Mouse (Mus musculus) fat pad, adult 2 months (tissue): ENCODE results near the gene Pigh.

Experiments
- DNase-seq: peaks from one replicate; pipeline ENCODE4 v3.0.0-alpha.2; 2011; ENCODE audit warnings: low read depth, low spot score; ENCODE audit errors: extremely low read depth

The Pigh gene

DNA sequence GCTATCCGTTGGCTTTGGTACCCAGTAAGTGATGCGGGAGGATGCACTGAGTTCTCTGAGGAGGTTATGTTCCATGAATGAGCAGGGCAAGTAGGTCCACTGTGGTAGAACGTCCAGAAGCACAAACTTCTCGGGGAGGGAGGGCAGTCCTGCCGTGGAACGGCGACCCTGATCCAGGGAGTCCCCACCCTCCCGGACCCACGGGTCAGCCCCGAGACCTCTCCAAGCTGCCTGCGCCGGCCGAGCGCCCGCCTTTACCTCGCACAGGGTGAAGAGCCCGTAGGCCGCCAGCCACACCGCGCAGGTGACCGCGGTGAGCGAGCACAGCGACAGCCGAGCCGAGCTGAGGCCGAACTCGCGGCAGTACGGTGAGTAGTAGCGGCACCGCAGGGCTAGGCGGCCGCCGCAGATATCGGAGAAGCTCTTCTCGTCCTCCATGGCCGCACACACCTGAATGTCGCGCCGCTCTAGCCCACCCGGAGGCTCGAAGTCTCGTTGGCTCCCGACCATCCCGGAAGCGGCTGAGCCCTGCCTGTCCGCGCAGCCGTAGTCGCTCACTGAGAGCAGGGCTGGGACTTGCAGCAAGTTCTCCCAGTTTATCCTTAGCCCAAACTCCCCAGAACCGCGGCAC lies at the start of gene Pigh:
TSS of gene Pigh (minus strand) at position 470 of the 631 bp plus-strand sequence.
- DNase-seq: peak; percentile 30

DNA sequence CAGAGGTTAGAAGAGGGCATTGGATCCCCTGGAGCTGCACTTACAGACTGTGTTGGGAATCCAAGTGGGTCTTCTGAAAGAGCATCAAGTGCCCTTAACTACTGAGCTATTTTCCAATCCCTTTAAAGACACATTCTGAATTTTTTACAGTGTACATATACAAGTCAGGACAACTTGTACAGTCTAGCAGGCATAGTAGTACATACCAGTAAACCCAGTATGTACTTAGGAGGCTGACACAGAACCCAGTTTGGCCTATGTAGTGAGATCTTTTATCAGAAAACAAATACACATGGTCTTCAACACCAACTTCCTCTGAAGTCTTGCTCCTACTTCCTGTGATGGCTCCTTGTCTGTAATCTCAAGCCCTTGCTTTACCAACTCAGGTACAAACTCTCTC lies 49.5 kb upstream of the Pigh start:
- no peak for DNase-seq

DNA sequence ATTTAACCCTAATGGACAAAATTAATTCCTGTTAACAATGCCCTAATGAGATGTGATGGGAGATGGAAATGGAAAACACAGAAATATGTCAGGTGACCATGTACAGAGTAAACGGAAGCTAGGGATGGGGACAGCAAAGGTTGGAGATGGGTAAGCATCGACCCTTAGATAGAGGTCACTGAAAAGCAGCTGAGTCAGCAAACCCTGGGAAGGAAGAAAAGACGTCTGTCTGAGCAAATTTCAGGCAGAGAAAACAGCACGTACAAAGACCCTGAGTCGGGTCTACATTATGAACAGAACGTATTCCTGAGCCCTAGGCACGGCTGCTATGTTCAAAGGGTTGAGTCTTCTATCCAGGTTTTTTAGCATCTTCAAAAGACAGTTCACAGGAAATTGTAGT lies 47.5 kb upstream of the Pigh start:
- no peak for DNase-seq

DNA sequence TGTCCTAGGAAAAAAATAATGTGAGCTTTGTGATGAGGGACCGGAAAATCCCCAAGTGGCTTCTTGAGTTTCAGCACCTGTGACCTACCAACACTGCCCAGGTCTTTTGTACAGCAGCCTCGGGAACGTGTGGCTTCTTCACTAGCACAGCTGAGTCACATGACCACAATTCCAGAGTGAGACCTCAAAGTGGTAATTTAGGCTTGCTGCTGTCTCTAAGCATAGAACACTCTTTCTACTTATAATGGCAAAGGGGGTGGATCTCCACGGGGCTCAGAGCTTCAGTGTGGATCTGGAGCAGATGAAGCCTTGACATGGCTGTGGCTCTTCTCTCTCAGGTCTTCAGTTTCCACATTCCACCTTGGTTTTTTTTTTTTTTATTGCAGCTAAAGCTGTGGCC lies 45.7 kb upstream of the Pigh start:
- no peak for DNase-seq

DNA sequence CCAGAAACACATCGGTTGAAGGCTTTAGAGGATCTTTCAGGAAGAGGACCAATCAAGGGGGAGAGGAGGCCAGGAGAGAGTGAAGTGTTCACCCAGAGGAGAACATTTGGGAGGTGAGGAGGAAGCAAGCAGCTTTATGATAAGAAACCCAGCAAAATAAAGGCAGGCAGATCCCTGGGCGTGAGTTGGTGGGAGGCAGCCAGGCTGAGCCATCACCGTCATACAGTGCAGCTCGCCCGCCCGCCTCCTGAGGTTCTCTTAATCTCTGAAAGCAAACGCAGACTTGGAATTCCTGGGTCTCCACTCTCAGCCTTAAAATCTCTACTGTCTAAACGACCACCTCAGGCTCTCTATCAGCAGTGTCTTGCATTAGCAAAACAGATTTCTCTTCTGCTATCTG lies 45.2 kb upstream of the Pigh start:
- DNase-seq: no peak

DNA sequence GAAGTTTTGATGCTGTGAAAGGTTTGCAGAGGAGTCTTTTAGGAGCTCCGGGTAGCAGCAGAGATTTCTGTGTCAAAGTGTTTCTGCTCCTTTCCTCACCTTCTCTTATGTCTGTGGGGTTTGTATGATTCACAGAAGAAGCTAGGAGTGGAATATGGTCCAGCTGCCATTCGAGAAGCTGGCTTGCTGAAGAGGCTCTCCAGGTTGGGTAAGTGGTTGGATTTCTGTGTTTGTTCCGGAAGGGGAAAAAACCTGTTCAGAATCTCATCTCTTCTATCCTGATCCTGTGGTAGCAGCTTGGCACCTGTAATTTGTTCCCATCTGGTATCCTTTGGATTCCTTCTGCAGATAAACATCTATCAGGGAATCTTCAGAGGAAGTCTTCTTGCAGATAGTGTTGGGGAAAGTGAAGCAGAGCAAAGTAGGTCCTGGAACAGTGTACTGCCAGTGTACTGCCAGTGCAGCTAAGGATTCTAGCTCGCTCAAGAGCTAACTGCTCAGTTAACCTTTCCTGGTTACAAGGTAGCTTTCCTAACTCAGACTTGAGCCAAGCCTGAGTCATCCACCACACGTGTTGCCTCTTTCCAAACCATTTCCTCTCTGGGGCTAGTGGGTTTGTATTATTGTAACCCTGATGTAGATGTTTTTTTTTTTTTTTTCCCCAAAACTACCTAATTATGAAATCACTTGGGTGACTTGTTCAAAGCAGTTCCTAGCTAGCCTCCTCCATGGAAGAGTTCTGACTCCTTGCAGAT lies 42.4 kb upstream of the Pigh start:
- DNase-seq: no peak

DNA sequence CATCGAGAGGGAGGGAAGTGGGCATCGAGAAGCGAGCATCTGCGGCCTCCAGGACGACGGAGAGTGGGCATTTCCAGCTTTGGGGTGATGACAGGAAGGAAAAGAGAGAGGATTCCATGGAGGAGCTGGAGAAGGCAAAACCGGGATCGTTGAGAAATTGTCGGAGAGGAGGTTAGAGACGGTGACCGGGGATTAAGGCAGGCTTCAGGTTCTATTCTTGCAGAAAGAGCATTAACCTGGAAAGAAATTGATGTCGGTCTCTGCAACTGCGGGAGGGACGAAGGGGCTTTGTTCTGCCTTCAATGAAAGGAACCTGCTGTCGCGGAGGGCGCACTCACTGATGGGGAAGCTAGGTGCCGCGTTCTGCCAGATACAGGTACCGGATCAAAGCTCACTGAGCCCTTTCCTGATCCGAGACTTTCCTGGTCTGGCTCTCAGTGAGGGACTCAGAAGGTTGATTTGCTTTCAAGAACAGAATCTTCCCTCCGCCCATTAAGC lies 41.8 kb upstream of the Pigh start:
- no peak for DNase-seq

DNA sequence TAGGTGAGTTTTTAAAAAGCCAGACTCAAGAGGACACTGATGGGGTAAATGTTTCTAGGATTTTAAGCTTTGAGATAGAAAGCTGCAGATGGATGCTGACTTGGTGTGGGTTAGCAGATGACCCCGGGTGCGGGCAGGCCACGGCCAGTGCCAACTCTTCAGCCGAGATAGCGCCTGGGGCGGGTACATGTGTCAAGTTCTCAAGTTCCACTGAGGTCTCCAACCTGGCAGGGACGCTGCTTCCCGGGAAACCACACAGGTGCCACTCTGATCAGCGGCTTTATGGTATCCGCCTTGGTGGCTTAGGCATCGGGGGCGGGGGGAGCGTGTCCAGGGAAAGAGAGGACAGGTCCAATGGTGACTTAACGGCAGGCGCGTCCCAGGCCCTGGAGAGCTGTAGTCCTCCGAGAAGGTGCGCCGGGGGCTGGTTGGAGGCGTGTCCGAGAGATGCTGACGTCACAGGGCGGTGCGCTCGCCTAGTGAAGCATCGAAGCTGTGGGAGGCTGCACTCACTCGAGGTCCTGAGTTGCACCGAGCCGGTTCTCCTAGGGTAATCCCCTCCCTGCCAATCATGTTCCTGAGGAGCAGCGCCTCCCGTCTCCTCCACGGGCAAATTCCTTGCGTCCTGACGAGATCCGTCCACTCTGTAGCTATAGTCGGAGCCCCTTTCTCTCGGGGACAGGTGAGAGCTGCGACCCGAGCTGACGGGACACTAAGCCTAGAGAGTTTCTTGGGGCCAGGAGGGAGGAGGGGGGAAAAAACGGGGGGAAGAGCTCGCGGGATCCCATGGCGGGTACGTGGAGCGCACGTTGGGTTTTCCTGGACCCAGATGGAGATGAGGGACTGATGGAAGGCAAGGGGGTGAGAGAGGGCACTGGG lies 41.1 kb upstream of the Pigh start, which contains the start of gene Arg2:
TSS of gene Arg2 (plus strand) at position 479 of the 879 bp plus-strand sequence.
- DNase-seq: peak; percentile 14

DNA sequence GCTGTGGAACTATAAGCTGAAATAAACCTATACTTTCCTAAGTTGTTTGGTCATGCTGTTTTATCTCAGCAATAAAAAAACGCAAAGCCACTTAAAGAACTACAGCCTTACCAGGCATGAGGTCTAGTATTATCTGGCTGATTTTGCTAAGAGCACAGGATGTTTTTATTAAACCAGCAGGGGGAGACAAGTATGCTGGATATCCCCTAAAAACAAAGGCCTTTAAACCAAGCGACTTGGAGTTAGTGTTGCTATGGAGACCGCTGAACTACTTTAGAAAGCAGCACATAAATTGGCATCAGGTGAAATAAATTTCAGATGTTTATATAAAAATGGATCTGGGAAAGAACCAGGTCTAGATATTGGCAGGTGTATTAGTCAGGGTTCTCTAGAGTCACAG lies 33.4 kb upstream of the Pigh start:
- DNase-seq: no peak

DNA sequence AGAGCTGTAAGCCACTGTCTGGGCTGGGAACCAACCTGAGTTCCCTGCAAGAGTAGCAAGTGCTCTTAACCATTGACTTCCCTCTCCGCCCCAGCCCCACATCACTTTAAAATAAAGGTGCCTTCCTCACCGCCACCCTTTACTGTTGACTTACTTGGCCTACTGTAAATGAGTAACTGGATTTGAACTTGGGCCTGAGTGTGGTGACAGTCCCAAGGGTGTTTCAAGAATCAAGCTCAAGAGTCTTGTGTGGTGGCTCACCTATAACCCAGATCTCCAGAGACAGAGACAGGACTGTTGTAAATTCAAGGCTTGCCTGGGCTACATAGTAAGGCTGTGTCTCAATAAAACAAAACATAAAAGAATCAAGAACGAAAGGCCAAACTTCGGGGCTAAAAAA lies 29.5 kb upstream of the Pigh start:
- DNase-seq: no peak

DNA sequence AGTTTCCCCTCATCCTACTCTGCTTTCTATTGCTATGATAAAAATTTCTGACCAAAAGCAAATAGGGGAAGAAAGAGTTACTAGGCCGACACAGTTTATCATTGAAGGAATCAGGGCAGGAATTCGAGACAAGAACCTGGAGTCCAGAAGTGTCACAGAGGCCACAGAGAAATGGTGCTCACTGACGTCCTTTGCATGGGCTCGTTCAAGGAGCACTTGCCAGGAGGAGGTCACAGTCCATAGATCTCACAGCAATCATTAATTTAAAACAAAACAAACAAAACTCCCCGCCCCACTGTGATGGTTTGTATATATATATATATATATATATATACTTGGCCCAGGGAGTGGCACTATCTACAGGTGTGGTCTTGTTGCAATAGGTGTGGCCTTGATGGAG lies 15.9 kb upstream of the Pigh start:
- no peak for DNase-seq

DNA sequence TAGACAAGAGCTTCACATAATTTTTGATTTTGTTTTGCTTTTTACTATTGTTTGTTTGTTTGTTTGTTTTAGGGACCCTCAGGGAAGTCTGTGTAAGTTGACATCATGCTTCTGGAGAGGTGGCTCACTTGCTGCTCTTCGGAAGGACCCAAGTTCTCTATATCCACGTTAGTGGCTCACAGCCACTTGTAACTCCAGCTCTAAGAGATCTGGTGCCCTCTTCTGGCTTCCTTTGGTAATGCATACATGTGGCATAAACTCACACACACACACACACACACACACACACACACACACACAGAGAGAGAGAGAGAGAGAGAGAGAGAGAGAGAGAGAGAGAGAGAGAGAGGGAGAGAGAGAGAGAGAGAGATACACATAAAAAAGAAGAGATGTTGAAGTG lies 15.1 kb upstream of the Pigh start:
- no peak for DNase-seq

DNA sequence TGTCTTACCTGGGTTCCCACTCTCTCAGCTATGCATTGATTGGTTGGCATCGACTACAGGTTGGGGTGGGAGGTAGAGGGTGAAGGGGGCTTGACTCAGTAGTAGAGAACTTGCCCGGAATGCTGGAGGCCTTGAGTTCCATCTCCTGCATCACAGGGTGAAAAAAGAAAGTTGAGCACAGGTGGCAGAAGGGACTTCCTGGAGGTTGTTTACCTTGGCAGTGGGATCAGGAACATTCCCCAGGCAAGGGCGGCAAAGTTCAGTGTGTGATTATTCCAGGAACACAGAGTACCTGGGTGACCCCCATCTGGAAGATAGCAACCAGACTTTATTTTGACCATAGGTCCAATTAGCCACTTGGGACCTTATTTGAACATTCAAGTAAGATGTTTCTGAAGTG lies 14.3 kb upstream of the Pigh start:
- DNase-seq: peak; percentile 52

DNA sequence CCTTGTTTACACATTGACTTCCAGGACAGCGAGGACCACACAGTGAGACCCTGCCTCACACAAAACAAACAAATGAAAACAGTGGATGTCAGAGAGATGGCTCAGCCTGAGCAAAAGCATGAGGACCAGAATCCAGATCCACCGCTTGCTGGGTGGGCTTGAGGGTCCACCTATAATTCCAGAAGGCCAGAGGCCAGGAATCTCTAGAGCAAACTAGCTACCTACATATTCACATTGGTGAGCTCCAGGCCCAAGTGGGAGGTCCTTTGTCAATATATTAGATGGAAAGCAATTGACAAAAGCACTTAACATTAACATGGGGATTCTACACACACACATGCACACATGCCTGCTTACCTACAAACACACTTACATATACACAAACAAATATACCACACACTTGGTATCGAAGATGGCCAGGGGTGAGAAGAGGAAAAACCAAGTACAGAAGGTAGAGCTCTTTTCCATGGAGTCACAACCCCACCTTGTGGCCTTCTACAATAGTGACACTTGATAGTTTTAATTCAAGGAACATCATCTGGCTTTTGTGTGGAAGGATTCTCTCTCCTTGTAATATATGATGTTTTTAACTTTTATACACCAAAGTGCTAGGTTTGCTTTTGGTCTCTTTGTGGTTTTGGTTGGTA lies 7.8 kb upstream of the Pigh start:
- no peak for DNase-seq

DNA sequence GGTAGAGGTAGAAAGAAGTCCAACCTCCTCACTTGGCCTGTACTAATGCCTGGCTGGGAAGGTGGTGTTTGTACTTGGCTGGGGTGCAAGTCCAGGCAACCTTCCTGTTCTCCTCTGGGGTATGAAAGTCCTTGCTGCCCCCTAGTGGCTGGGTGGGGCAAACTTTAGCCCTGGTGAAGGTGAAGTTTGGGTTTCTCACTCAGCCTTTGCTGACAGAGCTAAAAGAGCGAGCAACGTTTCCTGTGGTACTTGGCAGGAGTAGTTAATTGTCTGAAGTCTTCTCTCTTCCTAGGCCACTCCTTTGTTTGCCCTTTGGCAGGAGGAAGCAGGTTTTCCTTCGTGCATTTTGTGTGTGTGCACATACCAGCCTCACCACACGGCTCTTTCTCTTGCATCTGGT lies 3.1 kb upstream of the Pigh start:
- DNase-seq: peak; percentile 34

DNA sequence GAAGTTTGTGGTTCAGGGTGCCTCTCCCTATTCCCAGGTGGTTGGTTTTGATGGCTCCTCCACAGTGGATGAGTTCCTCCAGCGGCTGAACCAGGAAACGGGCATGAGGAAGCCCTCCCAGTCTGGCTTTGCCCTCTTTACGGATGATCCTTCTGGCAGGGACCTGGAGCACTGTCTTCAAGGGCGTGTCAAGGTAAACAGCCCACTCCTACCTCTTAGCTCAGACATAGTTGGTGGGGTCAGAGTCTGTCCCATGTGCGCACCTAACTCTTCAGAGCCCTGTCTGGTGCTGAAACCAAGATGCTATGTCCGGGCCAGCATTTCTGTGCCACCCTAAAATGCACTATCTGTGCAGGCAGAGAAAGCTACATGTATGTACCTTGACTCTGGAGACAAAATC lies 16.1 kb downstream of the Pigh start:
- no peak for DNase-seq

DNA sequence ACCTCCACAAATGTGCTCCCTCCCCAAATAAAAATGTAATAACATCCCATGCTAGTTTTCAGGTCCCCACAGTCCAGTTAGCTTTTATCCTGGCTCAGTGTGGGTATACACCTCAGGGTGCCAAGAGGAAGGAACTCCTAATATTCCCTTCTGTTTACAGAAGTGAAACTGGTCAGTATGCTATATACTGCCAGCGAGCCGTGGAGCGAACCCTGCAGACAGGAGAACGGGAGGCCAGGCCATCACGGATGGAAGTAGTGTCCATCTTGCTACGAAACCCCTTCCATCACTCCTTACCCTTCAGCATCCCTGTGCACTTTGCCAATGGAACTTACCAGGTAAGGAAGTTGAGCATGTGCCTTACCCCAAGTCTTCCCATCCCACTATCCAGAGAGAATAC lies 16.9 kb downstream of the Pigh start:
- no peak for DNase-seq

DNA sequence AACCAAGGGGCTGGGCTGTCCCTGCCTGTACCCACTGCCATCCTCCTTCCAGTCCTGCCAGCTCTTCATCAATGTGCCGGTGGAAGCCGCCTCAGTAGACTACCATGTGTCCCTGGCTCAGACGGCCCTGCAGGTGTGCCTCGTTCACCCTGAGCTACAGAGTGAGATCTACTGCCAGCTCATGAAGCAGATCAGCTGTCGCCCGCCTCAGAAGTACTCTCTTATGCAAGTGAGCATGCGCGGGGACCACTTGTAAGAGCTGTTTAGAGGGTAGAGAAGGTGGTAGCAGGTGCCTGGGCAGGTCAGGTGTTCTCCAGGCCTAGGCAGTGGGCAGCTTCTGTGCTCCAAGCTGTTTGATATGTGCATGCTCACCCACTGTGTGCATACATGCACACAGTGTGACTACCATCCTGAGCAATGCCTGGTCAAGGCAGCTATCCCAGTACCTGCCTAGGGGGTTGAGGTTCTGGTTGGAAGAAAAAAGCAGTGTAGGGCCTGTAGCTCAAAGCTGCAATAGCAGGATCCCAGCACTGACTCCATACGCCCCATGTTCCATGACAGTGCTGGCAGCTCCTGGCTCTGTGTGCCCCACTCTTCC lies 18.6 kb downstream of the Pigh start:
- DNase-seq: no peak

DNA sequence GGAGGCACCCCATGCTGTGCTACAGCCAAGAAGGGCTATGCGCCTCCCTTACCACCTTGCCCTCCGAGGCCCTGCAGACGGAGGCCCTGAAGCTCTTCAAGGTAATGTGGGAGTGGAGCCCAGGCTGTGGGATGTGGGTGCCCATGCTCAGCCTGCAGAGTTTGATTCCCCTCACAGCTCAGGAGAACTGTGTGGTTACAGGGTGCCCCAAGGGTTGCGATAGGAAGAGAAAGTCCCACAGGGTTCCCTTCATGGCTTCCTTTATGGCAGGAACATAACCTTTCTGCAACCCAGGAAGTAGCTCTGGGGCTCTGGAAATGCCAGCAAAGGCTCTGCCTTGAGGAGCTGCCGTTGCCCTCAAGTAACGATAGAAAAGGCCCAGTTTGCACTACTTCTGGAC lies 19.5 kb downstream of the Pigh start:
- DNase-seq: no peak

DNA sequence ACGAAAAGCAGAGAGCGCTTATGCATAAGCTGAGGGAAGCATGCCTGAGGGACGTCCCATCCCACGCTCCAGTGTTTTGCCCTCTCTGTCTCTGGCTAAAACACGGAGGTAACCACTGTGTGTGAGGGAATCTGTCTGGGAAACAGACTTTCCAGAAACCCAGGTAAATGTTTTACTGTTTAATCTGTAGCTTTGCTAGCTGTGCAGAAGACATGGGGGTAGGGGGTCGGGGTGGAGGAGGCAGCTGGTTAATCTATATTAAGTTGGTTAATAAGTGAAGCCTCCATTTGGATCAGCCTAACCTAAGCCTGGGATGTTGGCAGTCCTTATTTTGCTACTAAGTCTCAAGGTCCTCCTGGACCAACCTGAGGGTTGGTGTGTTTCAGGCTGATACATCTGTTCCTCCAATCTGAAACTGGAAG lies 20.3 kb downstream of the Pigh start:
- no peak for DNase-seq

DNA sequence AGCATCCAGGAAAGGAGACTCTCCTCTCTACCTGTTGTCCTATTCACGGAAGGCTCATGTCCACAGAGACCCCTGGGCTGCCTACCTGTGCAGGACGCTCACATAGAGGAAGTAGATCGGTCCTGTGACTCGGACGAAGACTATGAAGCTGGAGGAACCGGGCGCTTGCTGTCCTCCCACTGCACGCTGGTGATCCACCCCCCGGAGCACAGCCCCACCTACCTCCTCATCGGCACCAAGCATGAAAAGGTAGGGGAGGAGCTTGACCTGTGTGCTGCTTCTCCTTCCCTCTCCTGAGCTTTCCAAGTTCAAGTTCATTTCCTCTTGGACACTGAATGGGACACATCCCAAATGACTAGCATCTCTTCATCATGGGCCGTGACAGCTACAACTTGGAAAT lies 21.1 kb downstream of the Pigh start:
- no peak for DNase-seq
